Mouse (Mus musculus): ENCODE measurements around the gene Zfp472.
"Not testable (repeated sequence)": the region's sequence is repeated elsewhere in the genome, so short reads cannot be mapped to it uniquely, and the experiment has no call there.

Gene Zfp472

DNA sequence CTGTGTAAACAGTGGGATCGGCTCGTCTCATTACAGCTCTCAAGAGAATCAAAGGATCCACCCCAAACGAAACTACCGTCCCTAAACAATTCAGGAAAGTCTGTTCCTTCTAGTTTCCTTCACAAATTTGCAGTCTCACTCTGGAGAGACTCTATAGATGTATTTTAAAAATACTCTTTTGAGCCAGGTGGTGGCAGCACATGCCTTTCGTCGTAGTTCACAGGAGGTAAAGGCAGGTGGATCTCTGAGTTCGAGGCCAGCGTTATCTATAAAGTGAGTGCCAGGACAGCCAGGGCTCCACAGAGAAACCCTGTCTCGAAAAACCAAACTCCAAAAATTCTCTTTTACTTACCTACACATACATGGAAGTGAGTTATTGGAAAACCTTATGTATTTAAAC is 42.7 kb downstream of the Zfp472 start:
- peak; percentile 22 for DNase-seq (ENCODE audit: low read depth, low spot score)

DNA sequence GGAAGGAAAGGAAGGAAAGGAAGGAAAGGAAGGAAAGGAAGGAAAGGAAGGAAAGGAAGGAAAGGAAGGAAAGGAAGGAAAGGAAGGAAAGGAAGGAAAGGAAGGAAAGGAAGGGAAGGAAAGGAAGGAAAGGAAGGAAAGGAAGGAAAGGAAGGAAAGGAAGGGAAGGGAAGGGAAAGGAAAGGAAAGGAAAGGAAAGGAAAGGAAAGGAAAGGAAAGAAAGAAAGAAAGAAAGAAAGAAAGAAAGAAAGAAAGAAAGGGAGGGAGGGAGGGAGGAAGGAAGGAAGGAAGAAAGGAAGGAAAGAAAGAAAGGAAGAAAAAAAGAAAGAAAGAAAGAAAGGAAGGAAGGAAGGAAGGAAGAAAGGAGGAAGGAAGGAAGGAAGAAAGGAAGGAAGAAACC is 54.8 kb downstream of the Zfp472 start:
- DNase-seq (ENCODE audit: low read depth, low spot score) = not testable (repeated sequence)
